Mouse (Mus musculus): Measurements from ENCODE around the gene Tbc1d19.

- TF ChIP-seq GATA1 (IDR thresholded peaks at IDR 0.05; ENCODE audit: low read length): no peak
- TF ChIP-seq TAL1 (IDR thresholded peaks at IDR 0.05; ENCODE audit: low read length): no peak
Measured at GRCm38 (mm10) chr5:53929205-53929614, 119.8 kb downstream of the Tbc1d19 start.
